Mouse (Mus musculus) bone marrow, adult 2 months (tissue): Measurements from ENCODE around the gene Ephb6. TPM values are rescaled to one million over a fixed set of nuclear protein-coding genes. Genes with fewer than 3 reads are reported as not detected.

Source experiments
- H3K27ac ChIP-seq: fragments of 200-500 bp; 2 replicates; pipeline ENCODE4 v1.5.1; 2012; ENCODE audit warnings: low read depth, mild to moderate bottlenecking, control low read depth, inconsistent platforms, low read length; ENCODE audit not compliant: control insufficient read depth, poor library complexity, insufficient read depth
- H3K4me1 ChIP-seq: fragments of 200-500 bp; 2 replicates; pipeline ENCODE4 v1.6.1; 2011; ENCODE audit warnings: low read length; ENCODE audit not compliant: control insufficient read depth, insufficient read depth
- H3K4me3 ChIP-seq: fragments of 200-500 bp; replicated peaks from 2 replicates; pipeline ENCODE3; 2011; ENCODE audit warnings: mild to moderate bottlenecking, low read depth, low read length, control low read depth; ENCODE audit not compliant: control insufficient read depth
- CTCF ChIP-seq: fragments of 200-500 bp; IDR thresholded peaks from 2 replicates; pipeline ENCODE4 v1.5.1; 2011; ENCODE audit warnings: low read length, control low read depth; ENCODE audit not compliant: control insufficient read depth, insufficient read depth
- POLR2A ChIP-seq: fragments of 200-500 bp; IDR thresholded peaks from 2 replicates; pipeline ENCODE4 v1.6.1; 2011; ENCODE audit warnings: low read depth, mild to moderate bottlenecking, control low read depth, low read length, borderline replicate concordance; ENCODE audit not compliant: control insufficient read depth
- WGBS: fragments of 180-500 bp; shearing (Covaris S2); methylation state at CpG from one replicate; pipeline ENCODE4 v1.1.7; 2018; 5-methylcytosine and 5-hydroxymethylcytosine counted together
- polyA plus RNA-seq: library from polyadenylated mRNA; stranded (reverse); fragments of >200 nt; gene quantifications from 2 replicates; pipeline ENCODE4 v1.2.4, GENCODE M21; 2011; ENCODE audit warnings: low replicate concordance; ENCODE audit not compliant: missing spikeins, insufficient read depth, insufficient read length

Gene Ephb6
- polyA plus RNA-seq, 1 experiment = 2.4 TPM

DNA sequence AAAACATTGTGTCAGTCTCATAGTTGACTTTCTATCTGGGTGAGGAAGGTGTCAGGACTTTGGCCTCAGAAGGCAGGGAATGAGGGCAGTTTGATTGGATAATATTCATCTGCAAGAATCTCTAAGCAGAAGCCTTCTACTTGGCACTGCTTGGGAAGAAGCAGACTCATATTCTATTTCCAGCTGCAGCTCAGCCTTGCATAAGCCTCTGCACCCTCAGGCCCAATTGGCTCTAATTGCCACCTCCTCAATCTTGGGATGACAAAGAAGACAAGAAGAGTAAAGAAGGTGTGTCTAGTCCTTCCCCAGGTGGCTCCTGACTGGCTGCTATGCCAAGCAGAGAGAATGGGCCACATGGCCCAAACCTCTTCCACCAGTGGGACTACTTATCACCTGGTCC lies 41.4 kb downstream of the Ephb6 start:
- Histone ChIP-seq H3K4me3 (no peak overlapping the region), H3K4me1 (no peaks in the 10 kb centered on the region), H3K27ac (no peak overlapping the region)
- TF ChIP-seq POLR2A (no peak), CTCF (no peak)

DNA sequence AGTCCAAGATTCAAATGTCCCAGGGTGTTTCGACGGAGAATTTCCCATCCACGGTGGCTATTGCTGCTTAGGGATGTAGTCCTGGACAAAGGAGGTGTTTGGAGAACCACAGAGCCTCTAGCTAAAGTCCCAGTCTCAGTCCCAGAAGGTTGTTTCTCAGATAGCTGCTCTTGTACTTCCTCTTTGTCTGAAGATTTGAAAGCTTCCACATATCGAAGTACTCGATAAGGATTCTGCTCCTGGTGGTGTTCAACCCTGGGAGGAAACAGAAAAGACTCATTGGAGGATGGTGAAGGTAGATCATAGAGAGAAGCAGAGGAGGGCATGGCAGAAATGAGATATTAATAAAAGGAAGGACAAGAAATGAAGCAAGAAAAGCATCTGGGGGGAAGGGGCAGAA lies 47.9 kb downstream of the Ephb6 start:
- Histone ChIP-seq H3K27ac (no peak overlapping the region), H3K4me1 (no peaks in the 10 kb centered on the region), H3K4me3 (no peak overlapping the region)
- WGBS = 43% methylated on average over 5 of the region's 5 CpGs
- TF ChIP-seq POLR2A = no peak
- TF ChIP-seq CTCF = no peak

DNA sequence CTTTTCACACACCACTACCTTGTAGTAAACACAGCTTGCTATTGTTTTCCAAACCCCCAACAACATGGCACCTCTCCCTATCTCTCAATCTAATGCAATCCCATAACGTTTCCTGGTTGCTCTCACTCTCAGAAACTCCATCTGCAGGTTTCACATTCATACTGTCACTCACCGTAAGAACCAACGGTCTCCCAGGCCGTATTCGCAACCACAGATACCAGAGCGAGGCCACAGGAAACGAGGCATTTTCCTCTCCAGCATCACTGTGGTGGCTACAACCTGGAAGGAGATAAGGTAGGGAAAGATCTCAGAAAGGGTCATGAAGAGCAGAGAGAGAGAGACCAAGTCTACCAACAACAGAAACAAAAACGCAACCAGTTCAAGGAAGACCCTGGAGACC lies 49.4 kb downstream of the Ephb6 start:
- Histone ChIP-seq H3K27ac (no peak overlapping the region), H3K4me1 (no peaks in the 10 kb centered on the region), H3K4me3 (no peak overlapping the region)
- 9% methylated on average over 8 of the region's 8 CpGs for WGBS
- TF ChIP-seq POLR2A = no peak
- TF ChIP-seq CTCF = no peak

DNA sequence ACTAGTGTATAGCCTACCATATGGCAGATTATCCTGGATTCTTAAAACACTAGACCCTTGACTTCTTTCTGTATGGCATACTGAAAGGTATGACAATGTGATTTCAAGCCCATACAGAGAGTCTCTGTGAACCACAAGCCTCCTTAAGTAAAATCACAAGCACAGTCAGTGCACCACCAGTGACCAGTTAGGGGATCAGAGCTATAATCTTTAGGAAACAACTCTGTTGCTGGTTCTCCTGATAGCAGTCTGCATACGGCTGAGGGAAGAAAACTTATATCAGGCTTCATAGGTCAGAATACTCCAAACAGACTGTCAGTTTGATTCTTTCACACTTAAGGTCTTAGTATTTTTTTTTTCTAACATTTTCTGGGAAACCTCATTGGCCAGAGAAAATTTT lies 53.2 kb downstream of the Ephb6 start:
- Histone ChIP-seq H3K4me1 (no peaks in the 10 kb centered on the region), H3K27ac (no peak overlapping the region), H3K4me3 (no peak overlapping the region)
- WGBS = 56% methylated on average over 1 of the region's 1 CpGs
- no peak for TF ChIP-seq CTCF
- no peak for TF ChIP-seq POLR2A

DNA sequence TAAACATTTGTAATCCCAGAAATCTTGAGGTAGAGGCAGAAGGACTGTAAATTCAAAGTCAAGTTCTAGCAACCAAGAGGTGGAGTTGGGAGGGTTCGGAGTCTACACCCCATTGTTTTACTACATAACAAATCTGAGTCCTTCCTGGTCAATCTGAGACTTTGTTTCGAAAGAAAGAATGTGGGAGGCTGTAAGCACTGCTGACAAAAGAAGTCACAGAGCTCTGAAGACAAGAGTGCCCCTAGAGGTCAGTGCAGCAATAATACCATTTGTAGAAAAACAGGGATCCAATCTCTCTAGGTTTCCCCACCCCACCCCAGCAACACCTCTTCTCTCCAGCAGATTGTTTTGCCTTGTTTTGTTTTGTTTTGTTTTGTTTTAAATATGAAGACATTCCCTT lies 57.0 kb downstream of the Ephb6 start:
- 15% methylated on average over 2 of the region's 2 CpGs for WGBS
- Histone ChIP-seq H3K27ac (no peak overlapping the region), H3K4me1 (no peaks in the 10 kb centered on the region), H3K4me3 (no peak overlapping the region)
- TF ChIP-seq POLR2A = no peak
- TF ChIP-seq CTCF = no peak

Other genes with a start within 250 kb of the Ephb6 start
- not detected in 2 replicates for gene Prss3, start 227.8 kb upstream of the Ephb6 start, polyA plus RNA-seq
- gene Gm5771, start 213.1 kb upstream of the Ephb6 start, polyA plus RNA-seq = not detected in 2 replicates
- gene Gm10334, start 159.3 kb upstream of the Ephb6 start, polyA plus RNA-seq = not detected in 2 replicates
- not detected in 2 replicates for gene Prss1, start 146.6 kb upstream of the Ephb6 start, polyA plus RNA-seq
- gene Prss2, start 83.7 kb upstream of the Ephb6 start, polyA plus RNA-seq = not detected in 2 replicates
- gene Trpv6, start 30.9 kb downstream of the Ephb6 start, polyA plus RNA-seq = not detected in 2 replicates
- gene Trpv5, start 75.3 kb downstream of the Ephb6 start, polyA plus RNA-seq = 0.31 and 0.75 TPM in 2 replicates
- gene Llcfc1, start 78.9 kb downstream of the Ephb6 start, polyA plus RNA-seq = not detected in 2 replicates
- 1,009 and 1,115 TPM in 2 replicates for gene Kel, start 98.9 kb downstream of the Ephb6 start, polyA plus RNA-seq
- not detected in 2 replicates for gene Olfr459, start 169.7 kb downstream of the Ephb6 start, polyA plus RNA-seq
- gene Pip, start 242.1 kb downstream of the Ephb6 start, polyA plus RNA-seq = not detected in 2 replicates
- not detected in 2 replicates for gene Sval2, start 247.5 kb downstream of the Ephb6 start, polyA plus RNA-seq